ENCODE assay signal across 24 mouse cellular contexts in genomic region chr11:20908471-20908870, GRCm38 (mm10).
A peak's percentile ranks its signal among the peaks of the same experiment; 100 is the strongest.
DNase-seq lines count a peak whose midpoint lies in the region; ATAC-seq and TF ChIP-seq lines count a peak whose summit lies in the region.
"Had no signal": no experiment of that assay in that cellular context is flagged by ENCODE, and none has a peak within 500 bp of the region (broad histone marks: within the 10 kb centered on the region; RNA-seq: fewer than 3 reads in every experiment).

No protein-coding gene starts in this region.

- H3K9ac ChIP-seq in lung, postnatal 0 days (replicated peaks; ENCODE audit: low read depth), result no peak overlapping the region
- H3K9ac ChIP-seq: forebrain, embryonic 12.5 days; heart, embryonic 12.5 days; heart, embryonic 15.5 days; hindbrain, embryonic 12.5 days; hindbrain, embryonic 15.5 days had no signal

- H3K4me3 ChIP-seq in lung, postnatal 0 days (ENCODE audit: low read depth, low read length), result no peak overlapping the region
- H3K4me3 ChIP-seq: forebrain, embryonic 12.5 days; gastrocnemius, adult 2 months; heart, embryonic 12.5 days; heart, embryonic 15.5 days; hindbrain, embryonic 12.5 days; hindbrain, embryonic 15.5 days had no signal

- no peaks in the 10 kb centered on the region for H3K9me3 ChIP-seq in lung, postnatal 0 days (ENCODE audit: low read length)
- H3K9me3 ChIP-seq: forebrain, embryonic 12.5 days; G1E; heart, embryonic 12.5 days; heart, embryonic 15.5 days; hindbrain, embryonic 12.5 days; hindbrain, embryonic 15.5 days had no signal

- H3K27ac ChIP-seq in lung, postnatal 0 days (ENCODE audit: low read length), result no peak overlapping the region
- H3K27ac ChIP-seq: forebrain, embryonic 12.5 days; gastrocnemius, adult 2 months; hindbrain, embryonic 12.5 days; hindbrain, embryonic 15.5 days had no signal

- DNase-seq in frontal cortex, postnatal 36 days (ENCODE audit: low spot score in 2 of 2), result no peak
- peak; percentile 21 for DNase-seq in lung, postnatal 0 days (ENCODE audit: low spot score)
- no peak for DNase-seq in lung, postnatal 25 days (ENCODE audit: low spot score)
- DNase-seq in NIH3T3 (ENCODE audit: low read depth), result peak; percentile 80
- no peak for DNase-seq in layer of hippocampus, adult 11-12 months (ENCODE audit: low spot score)
- DNase-seq: adrenal gland, adult 2 months; adrenal gland, postnatal 14 days; cerebellum, adult 11-12 months; cerebellum, adult 8-10 months; cerebellum, postnatal 14 days; gastrocnemius, adult 2 months; gastrocnemius, postnatal 14 days; heart, adult 18-20 months; heart, postnatal 14 days; kidney, adult 2 months had no signal

- no peak for TF ChIP-seq CTCF in lung, postnatal 0 days (IDR thresholded peaks at IDR 0.05)

- 44% methylated on average over 4 of the region's 4 CpGs for WGBS in lung, postnatal 0 days

- peak; percentile 67; the same call in 1 of the 2 replicates for ATAC-seq in frontal cortex, adult (ENCODE audit: low TSS enrichment)
- ATAC-seq in lung, postnatal 0 days, result peak; percentile 44
- ATAC-seq in granulocyte monocyte progenitor cell, adult 5-6 weeks (replicated peaks; ENCODE audit: poor library complexity, severe bottlenecking), result no peak
- ATAC-seq: intestine, postnatal 0 days had no signal

- H3K4me2 ChIP-seq in lung, postnatal 0 days (replicated peaks; ENCODE audit: low read depth, low read length), result no peak overlapping the region
- H3K4me2 ChIP-seq: forebrain, embryonic 12.5 days; heart, embryonic 12.5 days; heart, embryonic 15.5 days; hindbrain, embryonic 12.5 days; hindbrain, embryonic 15.5 days had no signal

- no peak for TF ChIP-seq EP300 in lung, postnatal 0 days (IDR thresholded peaks at IDR 0.05)

- H3K36me3 ChIP-seq in lung, postnatal 0 days (ENCODE audit: insufficient read depth, low read length), result no peaks in the 10 kb centered on the region
- H3K36me3 ChIP-seq: forebrain, embryonic 12.5 days; G1E; heart, embryonic 12.5 days; heart, embryonic 15.5 days; hindbrain, embryonic 12.5 days; hindbrain, embryonic 15.5 days had no signal

- H3K4me1 ChIP-seq in lung, postnatal 0 days (ENCODE audit: insufficient read depth, low read depth, low read length), result no peaks in the 10 kb centered on the region
- H3K4me1 ChIP-seq: forebrain, embryonic 12.5 days; heart, embryonic 12.5 days; hindbrain, embryonic 12.5 days; hindbrain, embryonic 15.5 days had no signal

- no peaks in the 10 kb centered on the region for H3K27me3 ChIP-seq in lung, postnatal 0 days (replicated peaks; ENCODE audit: insufficient read depth, low read length)
- H3K27me3 ChIP-seq: heart, embryonic 12.5 days; heart, embryonic 15.5 days; hindbrain, embryonic 12.5 days; hindbrain, embryonic 15.5 days had no signal

Comparison
In these comparisons a context has a peak if more than half of its experiments do, and no peak if none do; other contexts are left out.
1. DNase-seq: peak in lung, postnatal 0 days (single experiment) and NIH3T3 (single experiment); none in frontal cortex, postnatal 36 days (0 of 2), lung, postnatal 25 days (single experiment) and layer of hippocampus, adult 11-12 months (single experiment).